Mouse (Mus musculus) MEL (cell line): Measurements from ENCODE around the gene Prkcz.

Experiments
- E2F4 ChIP-seq: IDR thresholded peaks from 2 replicates; pipeline ENCODE4 v1.6.1; 2011; ENCODE audit warnings: low read depth, low read length, improper control_type of control experiment, borderline replicate concordance
- SMC3 ChIP-seq: IDR thresholded peaks from 2 replicates; pipeline ENCODE4 v1.6.1; 2011; ENCODE audit warnings: low read depth, low read length, improper control_type of control experiment
- ZKSCAN1 ChIP-seq: IDR thresholded peaks from 2 replicates; pipeline ENCODE4 v1.6.1; 2012; ENCODE audit warnings: low read depth, mild to moderate bottlenecking, inconsistent platforms, low read length, improper control_type of control experiment, moderate library complexity

DNA sequence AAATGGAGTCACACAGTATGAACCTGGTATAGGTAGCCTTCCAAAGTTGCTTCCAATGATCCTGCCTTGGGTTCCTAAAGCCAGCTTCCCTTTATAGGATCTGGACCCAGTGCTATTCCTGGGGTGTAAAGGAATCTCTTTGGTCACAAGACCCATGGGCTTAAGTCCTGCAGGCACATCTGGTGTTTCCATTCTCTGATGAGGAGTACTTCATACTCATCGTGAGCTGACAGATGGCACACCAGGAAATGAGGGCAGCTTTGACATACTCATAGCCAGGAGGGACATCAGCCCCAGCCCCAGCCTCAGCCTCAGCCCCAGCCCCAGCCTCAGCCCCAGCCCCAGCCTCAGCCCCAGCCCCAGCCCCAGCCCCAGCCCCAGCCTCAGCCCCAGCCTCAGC is 41.3 kb upstream of the Prkcz start:
- TF ChIP-seq SMC3 (no peak), ZKSCAN1 (no peak), E2F4 (no peak)
